Mouse (Mus musculus) lung, postnatal 4 days (tissue): ENCODE results near the gene Mex3d.
A peak's percentile ranks its signal among the peaks of the same experiment; 100 is the strongest.

ENCODE experiments used
- DNase-seq, 2 experiments: peaks; one replicate each; pipeline ENCODE4 v3.0.0; 2021

Gene Mex3d

GRCm38 (mm10) chr10:80387522-80387959 lies at the start of gene Mex3d:
Mex3d (minus strand) TSS chr10:80387659.
- DNase-seq = peak; percentile 92 to 93

DNA sequence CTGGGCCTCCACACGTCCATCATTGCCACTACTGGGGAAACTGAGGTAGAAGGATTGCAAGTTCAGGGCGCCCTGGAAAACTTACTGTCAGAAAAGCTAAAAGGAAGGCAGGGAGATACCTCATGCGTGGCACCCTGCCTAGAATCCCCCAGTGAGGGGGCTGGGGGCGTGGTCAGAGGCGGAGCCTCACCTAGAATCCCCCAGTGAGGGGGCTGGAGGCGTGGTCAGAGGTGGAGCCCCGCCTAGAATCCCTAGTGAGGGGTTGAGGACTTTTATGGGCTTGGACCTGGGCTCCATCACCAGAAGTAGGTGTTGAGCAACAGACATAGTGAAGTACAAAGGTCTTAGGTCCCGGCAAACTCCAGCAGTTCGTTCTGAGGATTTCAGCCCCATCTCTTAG lies 48.8 kb upstream of the Mex3d start:
- DNase-seq = peak; percentile 56

DNA sequence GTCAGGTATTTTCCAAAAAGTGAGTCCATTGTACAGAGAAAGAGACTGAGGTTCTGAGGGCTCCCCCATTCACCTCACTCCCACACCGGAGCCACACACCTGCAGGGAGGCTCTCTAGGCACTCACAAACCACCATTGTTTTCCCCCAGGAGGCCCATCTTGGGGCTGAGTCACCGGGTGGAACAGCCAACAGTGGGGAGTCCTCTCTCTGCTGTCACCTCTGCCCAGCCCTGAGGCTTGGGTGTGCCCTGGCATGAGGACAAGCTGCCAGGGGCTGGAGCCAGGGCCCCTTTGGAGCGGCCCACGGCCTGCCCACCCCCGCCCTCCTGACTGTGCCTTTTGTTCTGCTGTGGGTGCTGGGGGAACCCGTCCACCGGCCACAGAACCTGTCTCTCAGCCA lies 48.3 kb upstream of the Mex3d start:
- peak in 1 of 2 experiments; percentile 67 for DNase-seq

DNA sequence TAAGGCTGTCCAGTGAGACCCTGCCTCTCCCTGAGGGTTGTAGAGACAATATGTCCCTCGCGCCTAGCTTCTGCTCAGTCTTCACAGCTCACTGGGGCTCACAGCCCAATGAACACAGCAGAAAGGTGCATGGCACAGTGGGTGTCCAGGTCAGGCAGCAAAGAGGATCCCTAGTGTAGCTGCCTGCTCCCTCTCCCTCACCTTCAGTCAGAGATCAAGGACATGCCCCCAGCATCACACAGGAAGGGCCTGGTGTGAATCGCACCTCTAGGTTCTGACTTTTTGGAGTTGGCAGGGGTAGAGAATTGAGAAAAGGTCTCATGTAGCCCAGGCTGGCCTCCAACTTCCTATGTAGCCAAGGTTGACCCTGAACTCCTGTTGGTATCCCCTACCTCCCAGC lies 47.4 kb upstream of the Mex3d start:
- DNase-seq = no peak

- no peak for DNase-seq
Measured at GRCm38 (mm10) chr10:80434233-80434592, 46.8 kb upstream of the Mex3d start.

GRCm38 (mm10) chr10:80433513-80434232 lies 46.2 kb upstream of the Mex3d start, which contains the start of gene Tcf3:
Tcf3 (minus strand) TSS chr10:80433647.
- peak; percentile 96 to 98 for DNase-seq

GRCm38 (mm10) chr10:80432936-80433512 lies 45.6 kb upstream of the Mex3d start:
- peak; percentile 66 to 67 for DNase-seq

GRCm38 (mm10) chr10:80432387-80432785 lies 44.9 kb upstream of the Mex3d start:
- no peak for DNase-seq

- DNase-seq = no peak
Measured at GRCm38 (mm10) chr10:80431570-80432386, 44.3 kb upstream of the Mex3d start.

- no peak for DNase-seq
Measured at GRCm38 (mm10) chr10:80430375-80430980, 43.0 kb upstream of the Mex3d start.

GRCm38 (mm10) chr10:80429800-80430199 lies 42.3 kb upstream of the Mex3d start:
- DNase-seq = no peak

GRCm38 (mm10) chr10:80425041-80425440 lies 37.6 kb upstream of the Mex3d start:
- DNase-seq = no peak

GRCm38 (mm10) chr10:80423562-80423961 lies 36.1 kb upstream of the Mex3d start:
- peak in 1 of 2 experiments; percentile 52 for DNase-seq

GRCm38 (mm10) chr10:80421651-80422472 lies 34.4 kb upstream of the Mex3d start:
- DNase-seq = no peak

GRCm38 (mm10) chr10:80421208-80421607 lies 33.7 kb upstream of the Mex3d start:
- DNase-seq = no peak

GRCm38 (mm10) chr10:80420729-80421128 lies 33.3 kb upstream of the Mex3d start:
- DNase-seq = no peak

GRCm38 (mm10) chr10:80419419-80419818 lies 32.0 kb upstream of the Mex3d start:
- no peak for DNase-seq

- DNase-seq = peak; percentile 54 to 69
Measured at GRCm38 (mm10) chr10:80418311-80418710, 30.9 kb upstream of the Mex3d start.

DNA sequence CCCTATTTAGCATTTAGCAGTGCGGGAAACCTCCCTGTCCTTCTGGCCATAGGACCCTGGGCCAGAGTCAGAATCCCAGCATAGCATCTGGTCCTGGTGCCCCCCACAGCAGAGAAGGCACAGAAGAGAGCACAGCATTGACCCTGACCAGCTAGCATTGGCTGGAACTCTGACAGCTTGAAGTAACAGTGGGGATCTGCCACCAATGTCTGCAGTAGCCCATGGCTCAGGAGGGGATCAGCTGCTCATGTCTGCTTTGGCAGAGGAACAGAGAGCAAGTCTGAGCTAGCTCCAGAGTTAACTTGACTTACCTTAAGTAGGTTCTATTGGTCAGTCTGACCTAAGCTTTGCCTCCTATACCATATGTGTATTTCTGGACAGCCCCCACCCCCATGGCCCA lies 30.4 kb upstream of the Mex3d start:
- DNase-seq = no peak

DNA sequence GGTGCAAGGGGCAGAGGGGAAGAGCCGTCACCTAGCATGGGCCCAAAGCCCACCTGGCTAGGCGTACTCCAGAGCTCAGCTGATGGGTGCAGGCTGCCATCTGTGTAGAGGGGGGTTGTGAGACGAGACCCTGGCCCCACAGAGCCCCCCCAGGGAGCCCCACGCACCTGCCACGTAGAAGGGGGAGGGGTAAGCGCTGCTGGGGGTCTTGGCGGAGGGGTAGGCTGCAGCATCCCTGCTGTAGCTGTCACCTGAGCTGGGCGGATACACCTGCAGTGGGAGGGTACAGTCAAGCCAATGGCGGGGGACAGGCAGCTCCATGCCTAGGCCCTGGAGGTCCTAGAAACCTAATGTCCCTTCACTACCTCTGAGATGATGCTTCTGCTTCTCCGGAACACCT lies 29.9 kb upstream of the Mex3d start:
- no peak for DNase-seq

GRCm38 (mm10) chr10:80415566-80415965 lies 28.1 kb upstream of the Mex3d start:
- DNase-seq = no peak
